Mouse (Mus musculus) E14TG2a.4 (cell line): ENCODE measurements around the gene Acy3.
"Not testable (repeated sequence)": the region's sequence is repeated elsewhere in the genome, so short reads cannot be mapped to it uniquely, and the experiment has no call there.

Source experiments
- H3K27me3 ChIP-seq: 2 replicates; pipeline ENCODE4 v1.6.1; 2014; ENCODE audit warnings: low read length, control low read depth; ENCODE audit not compliant: insufficient read depth
- H3K36me3 ChIP-seq: 2 replicates; pipeline ENCODE4 v1.6.1; 2014; ENCODE audit warnings: low read length, control low read depth; ENCODE audit not compliant: insufficient read depth
- H3K4me1 ChIP-seq: replicated peaks from 2 replicates; pipeline ENCODE4 v1.6.1; 2014; ENCODE audit warnings: low read depth, low read length, control low read depth
- H3K4me3 ChIP-seq: replicated peaks from 2 replicates; pipeline ENCODE4 v1.5.1; 2014; ENCODE audit warnings: mild to moderate bottlenecking, low read length
- H3K9me3 ChIP-seq: 2 replicates; pipeline ENCODE4 v1.6.1; 2014; ENCODE audit warnings: low read length, control low read depth
- CTCF ChIP-seq: conservative IDR thresholded peaks from 2 replicates; pipeline ENCODE4 v1.5.1; 2014; ENCODE audit warnings: low read length
- NANOG ChIP-seq: IDR thresholded peaks from 2 replicates; pipeline ENCODE4 v1.6.1; 2014; ENCODE audit warnings: borderline replicate concordance, low read length, mixed read lengths
- POU5F1 ChIP-seq: IDR thresholded peaks from 2 replicates; pipeline ENCODE4 v1.6.1; 2014; ENCODE audit warnings: low read length, borderline replicate concordance

The Acy3 gene

GRCm38 (mm10) chr19:3951461-3951860 is 34.9 kb upstream of the Acy3 start:
- H3K36me3 ChIP-seq = no peaks in the 10 kb centered on the region
- no peak overlapping the region for H3K4me3 ChIP-seq
- H3K9me3 ChIP-seq = no peaks in the 10 kb centered on the region
- H3K4me1 ChIP-seq = peaks cover 18% of the 10 kb centered on the region
- H3K27me3 ChIP-seq = peaks cover 12% of the 10 kb centered on the region
- TF ChIP-seq POU5F1 (no peak), CTCF (no peak), NANOG (no peak)

DNA sequence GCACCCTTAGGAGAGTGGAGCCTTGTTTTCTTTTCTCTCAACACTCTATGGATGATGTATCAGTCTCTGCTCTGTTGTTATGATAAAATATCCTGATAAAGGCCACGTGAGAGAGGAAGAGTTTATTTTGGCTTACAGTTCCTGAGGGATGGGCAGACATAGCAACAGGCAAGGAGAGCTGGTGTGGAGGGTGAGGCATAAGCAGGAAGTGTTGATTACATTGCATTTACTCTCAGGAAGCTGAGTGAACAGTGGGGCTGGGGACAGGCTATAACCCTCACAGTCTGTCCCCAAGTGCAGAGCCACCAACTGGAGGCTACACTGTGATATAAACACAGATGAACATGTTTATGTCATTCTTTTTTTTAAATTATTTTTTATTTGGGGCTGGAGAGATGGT is 34.3 kb upstream of the Acy3 start:
- Histone ChIP-seq H3K27me3 (peaks cover 15% of the 10 kb centered on the region), H3K4me3 (no peak overlapping the region), H3K36me3 (no peaks in the 10 kb centered on the region), H3K9me3 (no peaks in the 10 kb centered on the region), H3K4me1 (peaks cover 16% of the 10 kb centered on the region)
- TF ChIP-seq POU5F1 (no peak), CTCF (no peak), NANOG (no peak)

GRCm38 (mm10) chr19:3955033-3955432 is 31.3 kb upstream of the Acy3 start:
- no peaks in the 10 kb centered on the region for H3K36me3 ChIP-seq
- no peak for TF ChIP-seq POU5F1
- no peak overlapping the region for H3K4me3 ChIP-seq
- H3K27me3 ChIP-seq = peaks cover 20% of the 10 kb centered on the region
- peaks cover 4% of the 10 kb centered on the region; the same call in 1 of the 2 replicates for H3K4me1 ChIP-seq
- H3K9me3 ChIP-seq = no peaks in the 10 kb centered on the region

GRCm38 (mm10) chr19:3955804-3956203 is 30.6 kb upstream of the Acy3 start:
- Histone ChIP-seq H3K36me3 (no peaks in the 10 kb centered on the region), H3K27me3 (peaks cover 20% of the 10 kb centered on the region), H3K4me3 (no peak overlapping the region), H3K4me1 (no peaks in the 10 kb centered on the region), H3K9me3 (no peaks in the 10 kb centered on the region)
- TF ChIP-seq NANOG = no peak

- not testable (repeated sequence) for H3K36me3 ChIP-seq, H3K4me1 ChIP-seq, H3K9me3 ChIP-seq, H3K4me3 ChIP-seq
- H3K27me3 ChIP-seq = peaks cover 20% of the 10 kb centered on the region
These were observed 28.9 kb upstream of the Acy3 start for GRCm38 (mm10) chr19:3957296-3958036.

DNA sequence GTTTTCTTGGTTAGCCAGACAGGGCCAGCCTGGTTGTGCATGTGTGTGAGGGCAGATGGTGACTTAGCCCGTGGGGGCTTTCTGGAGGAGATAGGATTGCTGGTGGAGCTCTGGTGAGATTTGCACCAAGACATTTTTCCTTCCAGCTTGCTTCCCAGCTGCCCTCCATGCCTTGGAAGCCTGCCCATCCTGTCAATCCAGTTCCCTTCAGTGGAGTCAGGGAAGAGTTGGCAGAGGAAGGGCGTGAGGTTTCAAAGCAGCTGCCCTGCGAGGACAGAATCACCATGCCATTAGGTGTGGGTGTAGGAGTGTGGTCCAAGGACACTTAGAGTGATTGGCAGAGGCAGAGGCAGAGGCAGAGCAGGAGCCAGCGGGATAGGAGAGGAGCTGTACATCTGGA is 27.9 kb upstream of the Acy3 start, which contains the start of gene Aldh3b3:
Aldh3b3 (plus strand) TSS at position 176 of the 400 bp plus-strand sequence.
- H3K27me3 ChIP-seq = peaks cover 20% of the 10 kb centered on the region
- H3K9me3 ChIP-seq = no peaks in the 10 kb centered on the region
- no peaks in the 10 kb centered on the region for H3K36me3 ChIP-seq
- H3K4me1 ChIP-seq = no peaks in the 10 kb centered on the region
- no peak within 1 kb of the TSS for H3K4me3 ChIP-seq
- TF ChIP-seq NANOG = no peak
- no peak for TF ChIP-seq CTCF
- no peak for TF ChIP-seq POU5F1

DNA sequence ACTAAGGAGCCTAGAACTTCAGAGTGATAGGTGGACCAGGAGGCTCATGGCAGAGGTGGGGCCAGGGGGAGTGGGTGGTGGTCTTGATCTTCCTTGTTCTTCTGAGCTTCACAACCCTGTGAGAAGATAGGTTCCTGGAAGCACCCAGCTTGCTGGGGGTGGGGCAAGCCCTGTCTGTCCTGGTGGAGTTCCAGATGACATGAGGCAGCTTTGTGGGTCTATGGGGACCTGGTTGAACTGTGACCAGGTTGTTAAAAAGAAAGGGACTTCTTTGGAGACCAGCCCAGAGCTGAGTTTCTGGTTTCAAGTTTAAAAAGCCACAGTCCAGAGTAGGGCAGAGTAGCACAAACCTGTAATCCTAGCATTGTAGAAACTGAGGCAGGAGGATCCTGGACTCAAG is 27.3 kb upstream of the Acy3 start:
- TF ChIP-seq NANOG (no peak), POU5F1 (no peak), CTCF (no peak)
- Histone ChIP-seq H3K4me3 (no peak overlapping the region), H3K36me3 (no peaks in the 10 kb centered on the region), H3K4me1 (no peaks in the 10 kb centered on the region), H3K9me3 (no peaks in the 10 kb centered on the region), H3K27me3 (peaks cover 20% of the 10 kb centered on the region)

GRCm38 (mm10) chr19:3960211-3960610 is 26.2 kb upstream of the Acy3 start:
- H3K36me3 ChIP-seq = no peaks in the 10 kb centered on the region
- H3K9me3 ChIP-seq = no peaks in the 10 kb centered on the region
- H3K4me3 ChIP-seq = no peak overlapping the region
- TF ChIP-seq CTCF (no peak), POU5F1 (no peak), NANOG (no peak)
- H3K27me3 ChIP-seq = peaks cover 16% of the 10 kb centered on the region
- no peaks in the 10 kb centered on the region for H3K4me1 ChIP-seq

GRCm38 (mm10) chr19:3961805-3962204 is 24.6 kb upstream of the Acy3 start:
- not testable (repeated sequence) for H3K9me3 ChIP-seq, H3K36me3 ChIP-seq, H3K27me3 ChIP-seq, H3K4me3 ChIP-seq, H3K4me1 ChIP-seq
